Mouse (Mus musculus) c-Kit-positive CD71-positive TER-119-positive erythroid progenitor cells, embryonic 14.5 days (primary cell): Measurements from ENCODE around the gene Has3.
"Not testable (repeated sequence)": the region's sequence is repeated elsewhere in the genome, so short reads cannot be mapped to it uniquely, and the experiment has no call there.

Source experiments
- DNase-seq: peaks from one replicate; pipeline ENCODE4 v3.0.0-alpha.2; 2013; ENCODE audit warnings: low spot score

Has3 gene

DNA sequence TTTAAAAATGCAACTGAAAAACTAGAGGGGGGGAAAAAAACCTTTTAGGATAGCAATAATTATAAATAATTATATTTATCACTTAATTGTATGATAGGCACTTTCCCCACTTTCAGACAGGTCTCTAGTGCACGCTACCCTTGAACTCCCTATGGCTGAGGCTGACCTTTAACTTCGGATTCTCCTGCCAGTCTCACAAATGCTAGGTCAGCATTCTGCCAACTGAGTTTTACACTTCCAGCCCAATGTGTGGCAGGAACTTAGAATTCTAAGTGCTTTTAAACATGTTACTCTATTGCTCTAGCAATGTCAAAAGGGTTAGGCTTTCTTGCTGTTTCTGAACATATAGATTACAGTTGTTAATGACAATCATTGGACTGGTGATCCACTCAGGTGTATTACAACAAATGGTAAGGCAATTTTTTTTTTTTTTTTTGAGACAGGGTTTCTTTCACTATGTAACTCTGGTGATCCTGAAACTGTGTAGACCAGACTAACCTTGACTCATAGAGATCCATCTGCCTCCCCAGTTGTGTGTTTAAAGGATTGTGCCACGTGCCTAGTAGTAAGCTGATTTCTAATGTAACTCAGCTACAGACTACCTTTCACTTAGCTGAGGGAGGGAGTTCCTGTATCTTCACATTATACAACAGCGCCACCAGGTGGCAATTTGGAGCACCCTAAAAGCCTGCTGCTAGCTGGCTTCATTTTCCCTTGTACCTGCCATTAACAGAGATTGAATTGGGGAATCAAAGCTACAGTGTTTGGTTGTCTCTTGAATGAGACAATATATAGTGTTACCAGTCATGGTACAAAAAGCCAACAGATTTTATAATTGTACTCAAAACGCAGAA is 17.5 kb downstream of the Has3 start:
- peak; percentile 80 for DNase-seq

DNA sequence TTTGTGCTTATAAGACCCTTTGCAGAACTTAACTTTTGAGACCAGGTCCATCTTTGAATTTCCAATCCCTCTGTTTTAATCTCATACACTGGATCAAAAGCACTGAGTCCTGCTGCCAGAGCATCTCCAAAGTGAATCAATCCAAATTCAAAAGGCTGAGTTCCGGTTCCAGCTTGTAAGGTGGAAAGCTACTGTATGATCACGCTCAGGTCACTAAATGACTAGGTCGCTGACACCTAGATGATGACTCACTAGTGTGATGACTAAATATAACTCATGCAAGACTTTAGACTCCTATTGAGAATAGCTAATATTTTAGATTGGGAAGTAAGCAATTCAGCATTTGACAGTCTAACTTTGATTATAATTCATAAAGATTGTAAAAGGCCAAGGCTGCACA is 18.8 kb downstream of the Has3 start:
- DNase-seq: no peak

DNA sequence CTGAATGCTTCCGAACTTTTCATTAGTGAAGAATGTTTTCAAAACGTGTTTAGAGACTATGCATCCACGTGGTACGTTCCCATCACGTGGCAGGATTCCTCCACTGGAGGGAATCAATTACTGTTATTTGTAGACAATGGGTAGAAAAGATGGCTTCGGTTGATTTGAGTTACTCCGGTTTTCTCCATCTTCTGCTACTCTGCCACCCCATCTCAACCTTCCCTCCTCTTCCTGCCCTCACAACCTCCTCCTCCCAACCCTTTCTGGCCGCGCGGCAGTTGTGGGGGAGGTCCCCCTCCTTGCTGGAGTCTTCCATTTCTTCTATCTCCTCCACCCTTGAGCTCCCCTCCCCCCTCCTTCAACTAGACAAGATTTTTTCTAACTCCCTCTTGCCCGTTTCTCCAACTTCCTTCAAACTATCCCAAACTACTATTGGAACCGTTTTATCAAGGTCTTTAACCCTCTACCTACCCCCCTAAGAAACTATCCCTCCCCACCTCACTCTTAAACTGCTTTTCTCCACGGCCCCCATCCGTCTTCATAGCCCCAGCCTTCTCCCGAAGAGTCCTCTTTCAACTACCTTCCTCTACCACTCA is 22.3 kb downstream of the Has3 start:
- DNase-seq: peak; percentile 44

DNA sequence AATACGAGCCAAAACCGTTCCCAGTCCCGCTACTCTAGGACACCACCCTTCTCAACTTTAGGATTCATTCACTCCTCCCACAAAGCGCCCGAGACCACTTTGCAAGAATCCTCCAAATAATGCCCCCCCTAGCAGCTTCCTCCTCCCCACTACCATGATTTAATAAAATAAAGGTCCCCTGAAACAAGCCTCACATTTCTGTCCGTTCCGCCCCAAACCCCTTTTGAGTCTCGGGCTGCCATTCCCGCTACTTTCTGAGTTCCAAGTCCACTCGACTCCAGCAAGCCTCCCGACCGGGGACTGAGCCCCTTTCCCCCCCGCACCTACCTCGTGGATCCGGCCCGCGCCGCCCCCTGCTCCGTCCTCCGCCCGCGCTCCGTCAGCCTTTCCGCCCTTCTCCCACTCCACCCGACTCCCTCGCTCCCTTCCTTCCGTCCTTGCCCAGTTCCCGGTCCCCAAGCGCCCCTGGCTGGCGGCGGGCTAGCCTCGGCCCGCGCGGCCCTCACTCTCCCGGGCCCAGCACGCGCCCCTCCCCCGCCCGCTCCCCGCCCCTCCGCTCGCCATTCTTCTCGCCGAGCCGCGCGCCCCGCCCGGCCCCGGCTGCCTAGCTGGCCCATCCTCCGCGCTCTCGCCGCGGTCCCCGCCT is 22.9 kb downstream of the Has3 start:
- peak; percentile 29 for DNase-seq

DNA sequence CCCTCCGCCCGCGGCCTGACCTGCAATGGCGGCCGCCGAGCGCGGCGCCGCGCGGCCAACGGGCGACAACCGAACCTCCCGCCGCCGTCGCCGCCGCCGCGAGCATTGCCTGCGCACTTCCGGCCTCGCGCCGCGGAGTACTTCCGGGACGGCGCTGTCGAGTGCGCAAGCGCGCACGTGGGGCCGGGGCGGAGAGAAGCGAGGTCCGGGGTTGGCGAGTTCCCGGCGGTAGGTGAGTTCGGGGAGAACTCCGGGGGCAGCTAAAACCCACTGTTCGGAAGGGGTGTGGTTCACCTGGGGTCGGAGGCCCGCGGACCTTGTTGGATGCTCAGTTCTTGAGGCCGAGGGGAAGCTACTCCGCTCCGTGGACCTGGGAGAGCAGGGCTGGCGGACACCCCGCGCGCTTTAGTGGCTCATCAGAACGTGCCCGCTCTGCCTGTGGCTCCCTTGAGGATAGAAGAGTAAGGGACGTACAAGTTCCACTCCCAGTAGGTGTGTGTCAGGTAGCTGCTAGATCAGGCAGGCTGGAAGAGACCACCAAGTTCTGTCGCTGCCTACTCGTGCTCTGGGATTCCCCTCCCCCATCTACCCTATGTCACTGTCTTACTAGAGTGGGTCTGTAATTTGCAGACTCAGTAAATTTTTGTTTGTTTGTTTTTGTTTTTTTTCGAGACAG is 23.6 kb downstream of the Has3 start, which contains the start of gene Utp4:
Utp4 (plus strand) TSS at position 156 of the 676 bp plus-strand sequence.
- DNase-seq: peak; percentile 74

DNA sequence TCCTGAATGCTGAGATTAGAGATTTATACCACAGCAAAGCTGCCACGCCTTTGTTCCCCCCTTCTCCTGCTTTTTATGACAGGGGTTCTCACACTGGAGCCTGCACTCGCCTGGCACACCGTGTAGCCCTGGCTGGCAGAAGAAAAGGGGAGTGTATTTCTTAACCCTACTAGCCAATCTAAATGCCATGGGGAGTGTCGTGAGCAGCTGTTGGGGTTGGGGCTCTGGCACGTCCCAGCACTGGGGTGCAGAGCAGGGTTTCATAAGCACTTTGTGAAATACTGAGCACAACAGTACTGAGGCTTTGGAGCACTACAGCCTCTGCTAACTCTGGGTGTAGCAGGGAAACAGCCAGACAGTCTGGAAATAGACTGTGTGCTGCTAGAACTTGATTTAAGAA is 29.4 kb downstream of the Has3 start:
- DNase-seq: no peak

DNA sequence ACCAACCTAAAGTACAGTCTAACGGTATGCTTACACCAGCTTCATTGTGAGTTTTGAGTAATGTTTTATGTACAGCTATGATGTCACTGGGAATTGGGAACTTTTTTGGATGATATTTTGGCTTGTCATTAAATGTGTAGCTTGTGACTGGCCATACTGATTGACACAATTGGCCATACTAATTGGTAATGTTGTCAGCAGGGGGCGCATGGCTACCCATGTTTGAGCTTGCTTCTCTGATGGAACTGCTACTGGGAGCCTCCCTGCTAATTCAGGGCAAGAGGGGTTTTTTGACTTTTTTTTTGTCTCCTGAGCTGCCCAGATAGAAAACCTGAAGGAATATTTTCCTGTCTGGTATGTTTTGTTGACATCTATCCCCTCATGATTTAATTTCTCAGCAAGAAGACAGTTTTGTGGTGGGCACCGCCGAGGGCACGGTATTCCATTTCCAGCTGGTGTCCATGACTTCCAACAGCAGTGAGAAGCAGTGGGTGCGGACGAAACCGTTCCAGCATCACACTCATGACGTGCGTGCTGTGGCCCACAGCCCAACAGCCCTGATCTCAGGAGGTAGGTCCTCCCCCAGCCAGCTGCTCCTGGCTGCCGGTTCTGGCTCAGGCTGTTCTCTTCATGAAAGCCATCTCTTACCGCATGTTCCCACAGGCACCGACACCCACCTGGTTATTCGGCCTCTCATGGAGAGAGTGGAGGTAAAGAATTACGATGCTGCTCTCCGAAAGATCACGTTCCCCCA is 35.9 kb downstream of the Has3 start:
- peak; percentile 15 for DNase-seq

DNA sequence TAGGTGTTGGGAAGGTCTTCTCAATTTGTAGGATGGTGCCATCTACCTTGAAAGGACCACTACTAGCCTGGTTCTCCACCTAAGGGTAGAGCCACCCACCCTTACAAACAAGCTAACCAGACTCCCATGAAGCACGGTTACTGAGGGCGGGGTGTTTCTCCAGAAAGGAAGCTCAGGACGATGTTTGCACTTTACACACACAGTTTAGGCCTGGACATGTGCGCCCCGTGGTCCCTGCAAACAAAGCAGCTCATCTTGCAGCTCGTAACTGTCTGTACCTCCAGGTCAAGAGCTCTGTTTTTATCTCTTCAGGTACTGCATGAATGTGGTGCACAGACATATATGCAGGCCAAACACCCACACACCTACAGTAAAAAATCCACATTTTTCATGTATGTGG is 36.6 kb downstream of the Has3 start:
- DNase-seq: no peak

DNA sequence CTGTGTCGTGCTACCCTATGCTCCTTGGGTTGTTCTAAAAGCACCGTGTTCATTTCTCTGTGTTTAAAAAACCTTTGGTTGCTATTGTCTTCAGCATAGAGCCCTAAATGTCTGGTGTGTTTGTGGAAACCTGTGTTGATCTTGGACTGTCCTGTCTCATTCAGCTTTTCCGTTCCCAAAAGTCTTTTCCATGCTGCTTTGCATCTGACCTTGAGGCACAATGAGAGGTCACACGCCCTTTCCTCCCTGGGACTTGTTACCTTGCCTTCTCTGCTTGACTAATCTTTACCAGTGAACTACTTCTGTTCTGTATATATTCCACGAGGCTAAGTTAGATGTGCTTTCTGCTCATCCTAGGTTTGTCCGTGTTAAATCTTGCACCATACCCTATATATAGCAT is 37.4 kb downstream of the Has3 start:
- DNase-seq: no peak

DNA sequence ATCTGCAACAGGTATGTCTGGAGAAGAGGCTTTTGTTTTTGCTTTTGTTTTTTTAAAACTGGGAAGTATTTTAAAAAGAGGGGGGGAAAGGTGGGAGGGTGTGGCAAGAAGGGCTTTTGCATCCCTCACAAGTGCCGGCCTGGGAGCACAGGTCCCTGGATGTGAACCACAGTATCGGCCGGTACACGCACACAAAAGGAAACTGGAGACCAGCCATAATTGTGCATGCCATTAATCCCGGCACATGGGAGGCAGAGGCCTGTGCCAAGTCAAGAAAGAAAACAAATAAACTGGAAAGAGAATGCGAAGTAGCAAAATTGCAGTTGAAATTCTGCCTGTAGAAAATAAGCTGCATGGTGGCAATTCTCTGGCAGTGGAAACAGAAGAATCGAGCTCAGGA is 38.2 kb downstream of the Has3 start:
- DNase-seq: no peak

DNA sequence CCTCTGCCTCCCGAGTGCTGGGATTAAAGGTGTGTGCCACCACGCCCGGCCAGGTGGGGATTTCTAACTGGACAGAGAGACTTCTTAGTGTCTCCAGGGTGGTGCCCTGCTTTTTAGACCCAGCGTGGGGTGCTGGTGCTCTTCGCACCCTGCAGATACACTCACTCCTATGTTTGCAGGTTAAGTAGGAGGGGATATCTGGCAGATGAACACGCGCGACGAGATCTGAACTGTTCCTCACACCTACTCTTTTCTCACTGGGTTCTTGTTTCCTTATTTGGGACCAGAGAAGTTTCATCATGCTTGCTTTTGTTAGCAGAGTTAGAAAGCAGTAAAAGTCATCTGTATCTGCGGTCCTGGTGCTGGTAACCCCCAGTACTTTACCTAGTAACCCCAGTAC is 43.6 kb downstream of the Has3 start:
- no peak for DNase-seq

DNA sequence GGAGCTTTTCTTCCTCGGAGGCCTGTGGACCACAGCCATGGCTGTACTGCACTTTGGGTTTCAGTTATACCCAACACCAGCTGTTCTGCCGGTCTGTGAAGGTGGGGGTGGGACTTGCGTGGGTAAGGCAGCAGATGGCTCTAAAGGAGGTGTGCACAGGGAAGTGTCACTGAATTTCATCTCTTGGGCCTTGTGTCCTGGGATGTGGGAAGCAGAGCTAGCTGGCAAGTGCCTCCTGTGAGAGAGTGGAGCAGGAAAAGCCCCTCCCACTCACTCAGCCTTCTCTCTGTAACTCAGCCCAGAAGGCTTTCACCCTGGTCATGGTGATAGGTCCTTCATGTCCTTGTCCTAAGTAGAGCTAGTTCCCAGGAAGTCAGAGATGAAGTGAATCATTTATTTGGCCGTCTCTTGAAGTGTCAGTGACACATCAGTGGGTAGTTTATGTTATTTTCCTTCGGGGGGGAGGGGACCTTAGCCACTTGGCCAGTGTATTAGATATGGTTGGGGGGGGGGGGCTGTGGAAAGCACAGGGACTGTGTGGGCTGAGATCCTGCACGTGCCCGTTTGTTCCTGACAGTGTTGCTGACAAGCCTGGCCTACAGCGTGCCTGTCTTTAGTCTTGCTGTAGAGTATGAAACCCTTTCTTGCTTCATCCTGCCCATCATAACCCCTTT is 49.8 kb downstream of the Has3 start:
- DNase-seq: no peak

DNA sequence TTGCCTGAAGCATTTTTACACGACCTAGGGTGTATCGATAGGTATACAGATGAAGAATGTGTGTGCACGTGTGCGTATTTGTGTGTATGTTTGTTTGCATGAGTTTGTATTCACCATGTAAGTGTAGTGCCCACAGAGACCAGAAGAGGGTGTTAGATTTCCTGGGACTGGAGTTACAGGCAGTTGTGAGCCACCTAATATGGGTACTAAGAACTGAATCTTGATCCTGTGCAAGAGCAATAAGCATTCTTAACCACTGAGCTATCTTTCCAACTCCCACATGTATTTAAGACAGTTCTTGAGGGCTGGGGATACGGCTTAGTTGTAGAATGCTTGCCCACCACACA is 50.3 kb downstream of the Has3 start:
- DNase-seq: no peak

DNA sequence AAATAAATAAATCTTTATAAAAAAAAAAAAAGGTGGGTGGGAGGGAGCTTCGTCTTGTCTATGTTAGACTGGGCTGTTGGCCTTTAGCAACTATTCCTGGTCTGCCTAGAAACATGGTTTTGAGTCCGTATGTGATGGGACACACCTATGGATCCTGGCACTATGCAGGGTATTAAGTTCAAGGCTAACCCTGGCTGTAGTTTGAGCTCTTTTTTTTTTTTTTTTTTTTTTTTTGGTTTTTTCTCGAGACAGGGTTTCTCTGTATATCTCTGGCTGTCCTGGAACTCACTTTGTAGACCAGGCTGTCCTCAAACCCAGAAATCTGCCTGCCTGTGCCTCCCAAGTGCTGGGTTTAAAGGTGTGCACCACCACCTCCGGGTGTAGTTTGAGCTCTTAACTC is 54.0 kb downstream of the Has3 start:
- no peak for DNase-seq

DNA sequence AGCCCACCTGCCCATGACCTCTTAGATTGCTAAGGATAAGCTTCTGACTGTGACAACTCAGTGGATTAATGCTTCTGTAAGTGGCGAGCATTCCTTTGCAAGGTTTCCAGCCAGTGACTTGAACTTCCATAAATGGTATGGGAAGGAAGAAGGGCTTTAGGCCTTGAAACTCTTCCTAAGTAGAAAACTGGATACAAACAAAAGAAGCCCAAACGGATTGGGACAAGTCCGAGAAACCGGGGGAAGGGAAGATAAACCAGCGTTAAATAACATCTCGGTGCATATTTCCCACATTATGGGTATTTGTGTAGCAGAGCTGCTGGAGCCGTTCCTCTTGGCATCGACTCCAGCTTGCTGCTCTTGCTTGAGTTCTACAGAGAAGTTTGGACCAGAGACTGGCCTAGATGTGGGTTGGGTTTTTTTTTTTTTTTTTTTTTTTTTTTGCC is 54.9 kb downstream of the Has3 start:
- DNase-seq: no peak

DNA sequence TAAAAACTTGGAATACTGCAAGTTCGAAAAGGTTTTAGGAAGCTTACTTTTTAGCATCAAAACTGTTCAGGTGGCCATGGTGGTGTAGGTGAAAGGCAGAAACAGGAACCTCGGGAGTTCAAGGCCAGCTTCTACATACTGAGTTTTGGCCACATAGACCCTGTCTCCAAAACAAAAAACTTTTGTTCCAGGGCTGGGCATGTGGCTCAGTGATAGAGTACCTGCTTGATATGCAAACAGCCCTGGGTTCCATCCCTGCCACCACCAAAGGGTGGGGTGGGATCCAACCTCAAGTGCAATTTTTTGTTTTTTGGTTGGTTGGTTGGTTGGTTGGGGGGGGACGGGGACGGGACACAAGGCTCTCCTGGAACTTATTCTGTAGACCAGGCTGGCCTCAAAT is 55.4 kb downstream of the Has3 start:
- no peak for DNase-seq

DNA sequence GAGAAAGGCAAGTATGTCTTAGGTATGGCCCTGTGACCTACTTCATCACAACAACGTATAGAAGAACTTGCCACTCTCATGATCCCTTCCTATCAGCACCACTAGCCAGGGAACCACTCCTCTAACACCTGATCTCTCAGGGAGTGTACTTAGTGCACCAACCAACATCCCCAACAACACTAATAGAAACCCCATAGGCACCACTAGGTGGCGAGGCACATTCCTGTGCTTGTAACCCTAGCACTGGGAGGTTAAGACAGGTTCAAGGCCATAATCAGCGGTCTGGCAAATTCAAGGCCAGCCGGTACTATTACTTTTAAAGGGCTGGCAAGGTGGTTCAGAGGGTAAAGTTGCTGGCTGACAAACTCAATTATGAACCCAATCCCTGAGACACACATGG is 57.2 kb downstream of the Has3 start:
- DNase-seq: no peak

DNA sequence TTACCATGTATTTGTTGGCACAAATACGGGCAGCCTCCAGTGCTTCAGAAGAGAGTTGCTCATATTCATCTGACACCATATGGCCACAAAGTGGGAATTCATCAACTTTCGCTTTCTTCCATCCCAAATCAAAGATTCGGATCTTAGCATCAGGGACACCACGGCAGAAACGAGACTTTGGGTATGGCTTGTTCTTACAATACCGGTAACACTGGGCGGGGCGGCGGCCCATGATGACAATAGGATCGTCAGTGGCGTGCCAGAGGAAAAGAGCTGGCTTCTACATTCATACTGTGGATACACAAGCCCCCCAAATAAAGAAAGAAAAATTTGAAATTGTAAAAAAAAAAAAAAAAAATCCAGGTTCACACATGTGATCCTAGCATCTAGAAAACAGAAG is 58.1 kb downstream of the Has3 start:
- not testable (repeated sequence) for DNase-seq

DNA sequence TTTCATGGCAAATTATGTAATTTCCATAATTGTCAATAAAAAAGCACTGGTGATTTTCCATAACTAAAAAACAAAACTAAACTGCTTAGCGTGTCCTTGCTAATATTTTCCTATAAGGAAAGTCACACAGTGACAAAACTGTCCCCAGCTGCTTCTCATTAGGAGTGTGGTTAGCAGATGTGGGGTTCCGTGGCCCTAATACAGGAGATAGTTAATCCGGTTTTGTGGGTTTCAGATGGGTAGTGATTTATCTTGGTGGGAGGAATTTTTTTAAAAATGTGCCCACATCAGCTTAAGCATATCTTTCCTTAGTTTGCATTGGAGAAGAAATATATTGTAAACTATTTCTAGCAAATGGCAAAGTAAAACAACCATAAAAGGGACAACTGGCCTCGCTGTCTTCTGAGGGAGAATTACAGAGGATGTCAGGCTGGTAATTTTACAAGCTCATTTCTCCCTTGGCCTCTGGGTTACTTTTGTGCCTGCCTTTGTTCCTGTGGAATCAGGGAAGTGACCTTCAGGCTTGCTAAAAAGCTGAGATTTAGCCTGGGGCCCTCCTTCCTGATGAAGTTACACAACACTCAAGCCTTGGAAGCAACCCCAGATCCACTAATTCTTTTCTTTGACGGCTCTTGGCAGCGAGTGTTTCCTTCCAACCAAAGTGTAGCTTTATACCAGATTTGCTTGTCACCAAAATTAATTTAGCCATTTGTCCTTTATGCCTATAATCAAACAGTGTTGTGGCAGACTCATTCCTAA is 59.3 kb downstream of the Has3 start:
- DNase-seq: no peak

DNA sequence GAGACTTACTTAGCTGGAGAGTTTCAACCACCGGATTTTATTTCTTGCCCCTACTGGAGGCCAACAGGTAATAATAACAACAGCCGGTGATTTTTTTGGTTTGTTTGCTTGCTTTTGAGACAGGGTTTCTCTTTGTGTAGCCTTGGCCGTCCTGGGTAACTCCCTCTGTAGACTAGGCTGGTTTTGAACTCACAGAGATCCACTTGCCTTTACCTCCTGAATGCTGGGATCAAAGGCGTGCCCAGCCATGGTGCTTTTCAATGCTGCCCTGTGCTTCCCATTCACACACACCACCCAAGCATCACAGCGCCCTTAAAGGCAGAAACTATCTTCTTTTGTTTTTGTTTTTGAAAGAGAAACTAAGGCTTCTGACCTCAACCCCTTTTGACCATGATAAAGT is 59.9 kb downstream of the Has3 start:
- no peak for DNase-seq
